Mouse (Mus musculus): ENCODE measurements around the gene Gpr84. TPM values are rescaled to one million over a fixed set of nuclear protein-coding genes. Genes with fewer than 3 reads are reported as not detected.
"Not testable (repeated sequence)": the region's sequence is repeated elsewhere in the genome, so short reads cannot be mapped to it uniquely, and the experiment has no call there.

Gene Gpr84
- total RNA-seq, 2 experiments from 2014 or later: 1.0 to 1.1 TPM

DNA sequence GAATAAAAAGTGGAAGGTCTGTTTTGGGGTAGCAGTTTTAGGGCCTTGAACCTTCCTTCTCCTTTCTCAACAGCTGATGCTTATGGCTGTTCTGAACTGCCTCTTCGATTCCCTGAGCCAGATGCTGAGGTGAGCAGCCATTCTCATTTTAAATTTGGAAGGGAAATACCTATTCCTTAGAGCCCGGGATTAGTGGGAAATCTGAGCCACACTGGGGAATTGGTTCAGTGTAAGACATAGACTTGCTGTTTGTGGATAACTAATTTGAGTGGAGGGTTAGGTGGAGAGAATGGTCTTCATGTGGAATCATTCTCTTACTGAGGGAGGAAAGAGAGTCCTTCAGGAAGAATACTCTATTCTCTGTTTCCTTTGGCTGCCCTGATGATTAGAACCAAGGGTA is 15.8 kb downstream of the Gpr84 start:
- no peak for DNase-seq (ENCODE audit: low spot score in 2 of 2)
- intact Hi-C loops (cut with DNase I): no loop called here

DNA sequence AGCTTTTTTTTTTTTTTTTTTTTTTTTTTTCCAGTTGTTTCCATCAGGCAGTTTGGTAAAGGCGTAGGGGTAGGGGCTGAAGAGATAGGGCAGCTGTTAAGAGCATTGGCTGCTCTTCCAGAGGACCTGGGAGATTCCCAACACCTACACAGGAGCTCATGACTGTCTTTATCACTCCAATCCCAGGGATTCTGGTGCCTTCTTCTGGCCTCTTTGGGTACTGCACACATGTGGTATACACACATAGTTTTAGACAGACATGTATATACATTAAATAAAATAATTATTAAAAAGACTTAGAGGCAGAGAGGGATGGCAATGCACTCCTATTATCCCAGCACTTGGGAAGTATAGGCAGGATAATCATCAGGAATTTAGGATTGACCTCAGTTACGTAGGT is 17.0 kb downstream of the Gpr84 start:
- DNase-seq (ENCODE audit: low spot score in 2 of 2): no peak
- intact Hi-C loops (cut with DNase I): no loop called here

DNA sequence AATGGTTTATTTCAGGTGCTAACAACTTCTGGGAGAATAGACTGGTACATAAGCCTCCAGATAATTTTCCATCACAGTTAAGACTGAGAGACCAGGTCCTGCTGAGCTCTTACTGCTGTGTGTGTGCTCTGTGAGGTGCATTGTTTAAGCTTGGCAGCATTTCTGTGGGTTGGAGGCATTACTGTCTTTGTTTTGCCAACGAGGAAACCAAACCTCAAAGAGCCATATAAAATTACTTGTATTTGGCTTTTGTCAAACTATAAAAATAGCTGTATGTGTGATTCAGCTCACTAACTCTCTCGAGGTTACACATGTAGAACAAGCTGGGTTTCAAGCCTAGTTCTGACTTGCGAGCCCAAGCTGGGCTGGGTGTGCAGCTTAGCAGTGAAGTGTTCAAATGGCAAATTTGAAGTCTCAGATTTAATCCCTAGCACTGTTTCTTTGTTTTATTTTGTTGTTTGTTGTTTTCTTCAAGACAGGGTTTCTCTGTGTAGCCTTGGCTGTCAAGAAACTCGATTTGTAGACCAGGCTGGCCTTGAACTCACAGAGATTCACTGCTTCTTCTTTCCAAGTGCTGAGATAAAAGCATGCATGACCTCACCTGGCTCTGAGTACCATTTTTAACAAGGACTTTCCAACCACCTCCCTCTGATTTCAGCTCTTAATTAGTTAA is 17.6 kb downstream of the Gpr84 start:
- no peak for DNase-seq (ENCODE audit: low spot score in 2 of 2)
- intact Hi-C loops (cut with DNase I): no loop called here

GRCm38 (mm10) chr15:103290843-103291242 is 19.6 kb downstream of the Gpr84 start:
- DNase-seq (ENCODE audit: low spot score in 2 of 2): no peak
- intact Hi-C loops (cut with DNase I): no loop called here

- no peak for DNase-seq (ENCODE audit: low spot score in 2 of 2)
- intact Hi-C loops (cut with DNase I): no loop called here
These were observed 20.0 kb downstream of the Gpr84 start for GRCm38 (mm10) chr15:103290417-103290816.

GRCm38 (mm10) chr15:103289600-103289999 is 20.8 kb downstream of the Gpr84 start:
- no peak for DNase-seq (ENCODE audit: low spot score in 2 of 2)
- intact Hi-C loops (cut with DNase I): no loop called here

DNA sequence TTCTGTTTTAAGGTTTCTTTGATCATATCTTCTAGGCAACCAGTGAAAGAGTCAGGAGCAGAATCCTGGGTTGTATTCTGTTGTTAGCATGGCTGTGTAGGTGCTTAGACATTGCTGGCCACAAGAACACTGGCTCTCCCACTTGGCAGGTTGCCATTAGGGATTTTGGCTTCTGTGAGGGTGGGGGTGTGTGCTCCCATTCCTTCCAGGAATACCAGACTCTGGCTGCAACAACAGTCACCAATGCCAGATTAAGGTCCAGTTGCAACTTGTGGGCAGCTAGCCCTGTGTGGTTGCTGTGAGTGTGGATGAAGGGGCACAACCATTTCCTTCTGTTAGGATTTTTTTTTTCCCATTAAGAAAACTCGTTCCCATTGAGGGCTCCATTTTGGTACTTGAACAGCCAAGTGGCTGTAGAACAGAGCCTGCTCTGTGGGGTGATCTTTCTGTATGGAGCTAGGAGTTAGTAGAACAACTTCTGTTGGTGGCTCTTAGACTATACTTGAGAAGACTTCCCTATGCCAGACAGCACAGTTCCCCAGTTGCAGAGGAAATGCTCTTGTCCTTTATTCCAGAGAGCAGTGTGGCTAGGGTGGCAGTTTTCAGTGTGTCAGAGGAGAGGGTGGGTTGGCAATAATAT is 24.5 kb downstream of the Gpr84 start:
- intact Hi-C loops (cut with DNase I): loop anchor here (2.0 kb wide), 1 partner anchor 21 kb away; no protein-coding TSS in a partner anchor
- DNase-seq (ENCODE audit: low spot score in 2 of 2): peak in 1 of 2 experiments; percentile 61

DNA sequence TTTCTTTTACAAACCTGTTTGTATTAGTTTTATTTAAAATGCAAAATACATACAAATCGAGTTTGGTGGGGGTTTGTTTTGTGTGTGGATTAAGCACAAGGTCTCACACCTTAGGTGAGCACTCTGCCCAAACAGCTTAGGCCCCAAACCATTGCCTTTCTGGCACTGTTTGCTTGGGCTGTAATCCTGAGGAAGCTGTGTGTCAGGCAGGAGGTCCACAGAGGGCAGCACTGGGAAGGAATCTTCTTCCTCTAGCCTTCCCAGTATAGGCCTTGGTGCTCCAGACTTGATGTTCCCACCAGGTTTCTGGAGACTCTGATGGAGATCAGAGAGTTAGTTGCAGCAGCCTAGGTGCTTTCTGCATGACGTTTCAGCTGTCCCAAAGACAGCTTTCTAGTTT is 25.8 kb downstream of the Gpr84 start:
- intact Hi-C loops (cut with DNase I): loop anchor here (2.0 kb wide), 1 partner anchor 22 kb away; no protein-coding TSS in a partner anchor
- no peak for DNase-seq (ENCODE audit: low spot score in 2 of 2)

DNA sequence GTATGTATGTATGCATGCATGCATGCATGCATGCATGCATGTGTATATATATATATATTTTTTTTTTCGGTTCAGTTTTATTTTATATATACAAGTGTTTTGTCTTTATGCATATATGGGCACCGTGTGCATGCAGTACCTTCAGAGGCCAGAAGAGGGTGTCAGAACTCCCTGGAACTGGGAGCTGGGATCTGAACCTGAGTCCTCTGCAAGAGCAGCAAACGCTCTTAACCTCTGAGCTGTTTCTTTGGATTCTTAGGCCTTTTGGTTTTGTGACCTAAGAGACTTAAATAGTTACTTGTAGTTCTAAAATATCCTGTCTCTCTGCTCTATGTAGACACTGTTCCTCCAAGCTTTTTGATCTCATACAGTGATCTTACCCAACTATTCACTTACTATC is 26.3 kb downstream of the Gpr84 start:
- DNase-seq (ENCODE audit: low spot score in 2 of 2): no peak
- intact Hi-C loops (cut with DNase I): loop anchor here (2.0 kb wide), 1 partner anchor 23 kb away; no protein-coding TSS in a partner anchor

GRCm38 (mm10) chr15:103281465-103282205 is 28.8 kb downstream of the Gpr84 start:
- no peak for DNase-seq (ENCODE audit: low spot score in 2 of 2)
- intact Hi-C loops (cut with DNase I): no loop called here

DNA sequence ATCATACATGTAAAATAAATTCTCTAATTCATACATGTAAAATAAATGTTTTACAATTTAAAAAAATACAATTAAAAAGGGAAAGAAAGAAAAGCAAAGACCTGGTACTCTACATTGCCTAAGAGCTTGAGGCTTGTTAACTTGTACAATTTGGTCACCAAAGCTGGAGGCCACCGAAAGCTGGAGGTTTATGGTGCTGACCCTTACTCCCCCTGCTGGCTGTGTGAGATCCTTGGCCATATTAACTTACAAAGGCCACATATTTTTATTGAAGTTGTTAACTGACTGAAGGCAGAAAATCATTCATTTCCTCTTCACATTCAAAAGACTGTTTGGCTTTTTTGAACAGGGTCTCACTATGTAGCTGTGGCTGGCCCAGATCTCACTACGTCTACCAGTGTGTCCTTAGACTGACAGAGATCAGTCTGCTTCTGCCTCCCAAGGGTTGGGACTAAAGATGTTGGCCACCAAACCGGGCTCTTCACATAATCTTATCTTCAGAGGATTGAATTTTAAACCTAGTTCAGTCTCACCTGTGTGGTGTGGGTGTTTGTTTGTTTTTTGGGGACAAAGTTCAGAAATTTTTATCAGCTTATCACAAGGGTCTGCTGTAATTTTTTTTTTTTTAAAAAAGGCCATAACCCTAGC is 29.5 kb downstream of the Gpr84 start:
- intact Hi-C loops (cut with DNase I): no loop called here
- DNase-seq (ENCODE audit: low spot score in 2 of 2): no peak

- intact Hi-C loops (cut with DNase I): no loop called here
- DNase-seq (ENCODE audit: low spot score in 2 of 2): no peak
These were observed 30.7 kb downstream of the Gpr84 start for GRCm38 (mm10) chr15:103279750-103280149.

GRCm38 (mm10) chr15:103277949-103278348 is 32.5 kb downstream of the Gpr84 start:
- DNase-seq (ENCODE audit: low spot score in 2 of 2): no peak
- intact Hi-C loops (cut with DNase I): no loop called here

DNA sequence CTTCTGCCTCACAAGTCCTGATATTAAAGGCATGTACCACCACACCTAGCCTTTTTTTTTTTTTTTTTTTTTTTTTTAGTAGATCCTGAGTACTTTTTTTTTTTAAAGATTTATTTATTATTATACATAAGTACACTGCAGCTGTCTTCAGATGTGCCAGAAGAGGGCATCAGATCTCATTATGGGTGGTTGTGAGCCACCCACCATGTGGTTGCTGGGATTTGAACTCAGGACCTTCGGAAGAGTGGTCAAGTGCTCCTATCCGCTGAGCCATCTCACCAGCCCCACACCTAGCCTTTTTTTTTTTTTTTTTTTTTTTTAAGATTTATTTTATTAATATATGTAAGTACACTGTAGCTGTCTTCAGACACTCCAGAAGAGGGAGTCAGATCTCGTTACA is 34.5 kb downstream of the Gpr84 start:
- intact Hi-C loops (cut with DNase I); DNase-seq (ENCODE audit: low spot score in 2 of 2): not testable (repeated sequence)

- intact Hi-C loops (cut with DNase I): loop anchor here (2.0 to 5.0 kb wide), 2 partner anchors 32 to 35 kb away; partner anchors contain the start of gene Hnrnpa1
- peak; percentile 97 to 99 for DNase-seq (ENCODE audit: low spot score in 2 of 2)
These were observed 37.8 kb downstream of the Gpr84 start, which contains the start of gene Copz1 for GRCm38 (mm10) chr15:103272419-103273279. Gene Copz1 (plus strand): TSS chr15:103272714.

DNA sequence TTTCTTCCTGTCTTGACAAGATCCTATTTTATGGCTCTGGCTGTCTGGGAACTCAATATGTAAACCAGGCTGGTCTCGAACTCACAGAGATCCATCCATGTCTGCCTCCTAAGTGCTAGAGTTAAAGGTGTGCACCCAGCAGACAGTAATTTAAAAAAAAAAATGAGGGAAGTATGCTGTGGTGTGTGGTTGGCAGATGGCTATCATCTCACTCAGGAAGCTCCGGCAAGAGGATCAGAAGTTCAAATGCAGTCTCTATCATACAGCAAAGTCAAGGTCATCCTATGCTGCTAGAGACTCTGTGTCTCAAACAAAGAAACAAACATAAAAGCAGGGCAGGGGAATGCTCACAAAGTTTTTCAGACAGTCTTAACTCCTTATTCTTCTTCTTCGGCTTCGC is 41.5 kb downstream of the Gpr84 start:
- no peak for DNase-seq (ENCODE audit: low spot score in 2 of 2)
- intact Hi-C loops (cut with DNase I): no loop called here

GRCm38 (mm10) chr15:103264794-103265193 is 45.6 kb downstream of the Gpr84 start:
- no peak for DNase-seq (ENCODE audit: low spot score in 2 of 2)
- intact Hi-C loops (cut with DNase I): no loop called here

- no peak for DNase-seq (ENCODE audit: low spot score in 2 of 2)
- intact Hi-C loops (cut with DNase I): no loop called here
These were observed 50.4 kb downstream of the Gpr84 start for GRCm38 (mm10) chr15:103259989-103260388.

GRCm38 (mm10) chr15:103259162-103259561 is 51.2 kb downstream of the Gpr84 start:
- intact Hi-C loops (cut with DNase I): no loop called here
- DNase-seq (ENCODE audit: low spot score in 2 of 2): no peak

Measured in left cerebral cortex, postnatal 14 days (tissue).